Mouse (Mus musculus): ENCODE measurements around the gene Dusp8. TPM values are rescaled to one million over a fixed set of nuclear protein-coding genes. Genes with fewer than 3 reads are reported as not detected.

Gene Dusp8
- total RNA-seq, 2 experiments from 2014 or later = 33.2 to 46.2 TPM

DNA sequence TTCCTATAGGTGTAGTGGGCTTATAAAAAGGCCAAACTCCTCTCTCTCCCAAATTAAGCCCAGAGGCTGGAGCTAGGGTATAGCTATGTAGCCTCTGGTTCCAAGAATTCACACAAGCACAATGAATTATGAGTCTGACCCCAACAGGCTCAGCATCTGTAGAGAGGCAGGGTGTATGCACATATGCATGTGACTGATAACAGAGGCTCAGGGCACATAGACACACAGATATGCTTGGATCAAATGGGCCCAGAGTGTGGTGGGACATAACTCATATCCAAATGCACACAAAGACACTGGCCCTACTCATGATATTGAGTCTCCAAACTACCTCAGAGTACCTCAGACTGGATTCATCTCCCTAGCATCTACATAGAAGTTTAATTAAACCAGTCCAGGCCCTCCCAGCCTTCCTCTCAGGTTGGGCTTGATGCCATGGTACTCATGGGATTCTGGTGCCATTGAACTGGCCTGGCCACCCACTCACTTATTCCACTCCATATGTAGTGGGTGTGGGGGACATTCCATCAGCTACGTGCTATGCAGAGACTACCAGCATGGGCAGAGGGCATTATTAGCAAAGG is 8.5 kb downstream of the Dusp8 start:
- no peak for DNase-seq
- intact Hi-C loops (cut with DNase I) = no loop called here

DNA sequence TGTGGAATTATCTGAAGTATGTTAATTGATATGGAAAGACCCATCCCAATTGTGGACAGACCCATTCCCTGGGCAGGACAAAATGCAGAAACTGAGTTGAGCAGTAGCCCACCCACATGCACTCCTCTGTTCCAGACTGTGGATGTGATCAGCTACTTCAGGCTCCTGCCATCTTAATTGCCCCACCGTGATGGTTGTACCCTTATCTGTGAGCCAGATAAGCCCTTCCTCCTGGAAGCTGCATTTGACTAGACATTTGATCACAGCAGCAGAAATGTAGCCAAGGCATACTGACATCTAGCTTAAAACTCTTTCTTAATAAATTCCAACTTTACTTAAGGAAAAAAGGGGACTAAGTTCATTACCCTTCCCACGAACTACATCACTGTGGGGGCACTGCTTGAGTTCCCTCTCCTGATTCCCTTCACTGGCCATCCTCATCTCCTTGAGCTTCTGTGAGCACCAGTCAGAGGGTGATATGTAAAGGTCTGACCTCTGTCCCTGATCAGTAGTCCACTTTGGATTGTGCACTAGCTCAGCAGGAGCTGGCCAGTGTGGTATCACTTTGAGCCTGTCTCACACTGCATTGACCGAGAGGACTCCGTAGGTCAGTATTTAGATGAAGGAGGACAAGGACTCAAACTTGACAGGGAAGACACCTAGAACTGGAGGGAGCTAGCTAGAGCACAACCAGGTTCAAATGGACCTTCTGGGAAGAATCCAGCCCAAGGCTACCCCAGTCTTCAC is 9.3 kb downstream of the Dusp8 start:
- intact Hi-C loops (cut with DNase I) = no loop called here
- DNase-seq = no peak

DNA sequence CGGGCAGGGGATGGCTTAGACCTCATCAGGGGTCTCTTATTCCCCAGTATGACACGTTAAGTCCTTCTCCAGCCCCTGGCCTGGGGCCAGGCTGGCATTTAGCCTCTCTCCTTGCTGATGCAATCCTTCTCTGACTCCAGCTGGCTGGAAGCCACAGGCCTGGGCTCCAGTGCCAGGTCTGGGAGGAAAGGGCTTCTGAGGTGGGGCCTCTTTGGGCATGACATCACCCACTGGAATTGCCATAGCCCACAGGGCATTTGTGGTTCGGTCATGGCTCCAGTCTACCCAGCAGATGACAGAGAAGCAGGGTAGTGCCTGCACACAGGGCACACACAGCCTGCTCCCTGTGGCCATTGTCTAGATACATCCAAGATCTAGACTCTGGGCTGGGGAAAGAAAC is 10.8 kb downstream of the Dusp8 start:
- intact Hi-C loops (cut with DNase I) = no loop called here
- peak; percentile 81 to 82 for DNase-seq

DNA sequence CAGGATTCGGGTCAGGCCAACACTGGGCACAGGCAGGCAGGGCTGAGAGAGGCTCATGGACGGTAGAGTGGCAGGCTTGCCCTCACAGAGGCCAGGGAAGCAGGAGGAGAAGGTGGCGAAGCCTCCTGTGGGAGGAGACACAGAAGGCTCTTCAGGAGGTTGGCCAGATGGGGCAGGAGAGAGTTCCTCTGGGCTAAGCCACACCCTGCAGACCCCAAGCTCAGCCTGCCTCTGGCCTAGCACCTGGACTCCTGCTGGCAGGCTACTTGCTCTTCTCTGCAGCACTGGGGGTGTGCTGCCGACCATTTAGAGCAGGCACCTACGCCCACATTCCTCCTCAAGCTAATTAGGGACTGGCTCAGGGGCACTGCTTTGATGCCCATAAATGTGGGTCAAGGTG is 11.2 kb downstream of the Dusp8 start:
- intact Hi-C loops (cut with DNase I) = no loop called here
- no peak for DNase-seq

DNA sequence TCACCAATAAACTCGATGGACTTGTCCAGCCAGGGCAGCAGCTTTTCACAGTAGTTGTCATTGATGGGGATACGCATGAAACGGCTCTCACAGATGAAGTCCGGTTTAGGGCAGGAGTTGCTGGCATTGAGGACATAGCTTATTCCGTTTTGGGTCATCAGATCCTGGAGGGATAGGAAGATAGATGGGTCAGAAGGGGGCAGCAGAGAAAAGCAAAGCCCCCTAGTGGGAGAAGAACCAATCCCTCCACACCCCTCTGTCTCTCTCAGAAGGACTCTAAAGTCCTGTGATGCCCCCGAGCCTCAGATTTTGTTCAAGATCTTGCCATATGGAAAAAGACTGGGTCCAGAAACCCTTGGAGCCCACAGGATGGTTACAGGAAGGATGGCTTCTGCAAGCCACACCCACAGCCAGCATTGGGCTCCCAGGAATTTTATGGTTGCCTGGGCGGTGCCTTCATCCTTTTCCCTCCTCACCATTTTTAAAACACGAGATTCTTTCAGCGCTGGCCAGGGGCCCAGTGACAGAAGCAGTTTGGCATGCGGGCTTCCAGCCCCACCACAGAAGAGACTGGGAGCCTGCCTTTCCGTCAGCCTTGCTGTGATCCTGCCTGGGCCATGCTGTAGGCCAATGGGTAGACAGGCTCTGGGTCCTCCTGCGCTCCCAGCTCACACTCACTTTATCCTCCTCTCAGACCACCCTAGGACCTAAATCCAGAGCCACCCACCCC is 11.9 kb downstream of the Dusp8 start:
- peak; percentile 65 to 66 for DNase-seq
- intact Hi-C loops (cut with DNase I) = no loop called here

DNA sequence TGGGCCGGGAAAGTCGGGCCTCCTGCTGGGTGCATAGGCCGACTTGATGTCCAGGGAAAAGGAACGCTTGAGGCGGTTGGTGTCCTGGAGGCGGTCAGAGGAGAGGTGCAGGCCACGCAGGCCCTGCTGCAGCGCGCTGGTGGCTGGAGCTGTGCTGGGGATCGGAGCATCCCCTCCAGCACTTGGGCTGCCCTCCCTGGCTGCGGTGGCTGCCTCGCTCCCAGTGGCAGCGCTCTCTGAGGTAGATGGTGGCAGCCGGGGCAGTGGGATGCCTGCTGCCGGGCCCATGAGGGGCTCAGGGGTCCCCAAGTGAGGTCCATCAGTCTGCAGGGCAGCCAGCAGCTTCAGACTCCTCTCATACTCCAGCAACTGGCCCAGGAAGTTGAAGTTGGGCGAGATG is 13.0 kb downstream of the Dusp8 start:
- intact Hi-C loops (cut with DNase I) = no loop called here
- no peak for DNase-seq

DNA sequence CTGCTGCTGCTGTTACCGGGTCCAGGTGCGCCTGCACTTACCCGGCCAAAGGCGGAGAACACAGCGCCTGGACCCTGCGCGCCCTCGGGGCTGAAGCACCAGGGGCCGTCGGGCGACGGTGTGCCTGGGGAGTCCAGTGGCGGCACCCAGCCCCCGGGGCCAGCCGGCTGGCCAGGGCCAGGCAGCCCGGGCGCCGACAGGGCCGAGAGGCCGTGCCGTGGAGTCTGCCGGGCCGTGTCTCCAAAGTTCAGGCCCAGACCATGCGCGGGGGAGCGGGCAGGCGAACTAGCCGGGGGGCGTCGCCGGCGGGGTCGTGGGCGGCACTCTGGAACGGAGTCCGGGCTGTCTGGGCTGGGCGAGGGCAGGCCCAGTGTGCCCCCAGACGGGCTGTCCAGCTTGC is 13.5 kb downstream of the Dusp8 start:
- no peak for DNase-seq
- intact Hi-C loops (cut with DNase I) = no loop called here

DNA sequence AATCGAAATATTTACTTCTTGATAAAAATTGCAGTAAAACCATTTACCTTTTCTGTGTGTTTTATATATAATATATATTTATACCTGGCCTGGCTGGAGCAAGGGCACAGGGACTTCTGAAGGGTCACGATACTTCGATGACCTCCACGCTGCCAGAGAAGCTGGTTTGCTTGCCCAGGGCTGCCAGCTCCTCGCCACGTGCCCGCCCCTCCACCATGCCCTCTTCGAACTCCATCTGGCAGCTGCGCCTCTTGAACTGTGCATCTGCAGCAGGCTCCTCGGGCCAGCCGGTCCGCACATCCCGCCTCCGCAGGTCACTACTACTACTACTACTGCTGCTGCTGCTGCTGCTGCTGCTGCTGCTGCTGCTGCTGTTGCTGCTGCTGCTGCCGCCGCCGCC is 13.9 kb downstream of the Dusp8 start:
- no peak for DNase-seq
- intact Hi-C loops (cut with DNase I) = no loop called here

DNA sequence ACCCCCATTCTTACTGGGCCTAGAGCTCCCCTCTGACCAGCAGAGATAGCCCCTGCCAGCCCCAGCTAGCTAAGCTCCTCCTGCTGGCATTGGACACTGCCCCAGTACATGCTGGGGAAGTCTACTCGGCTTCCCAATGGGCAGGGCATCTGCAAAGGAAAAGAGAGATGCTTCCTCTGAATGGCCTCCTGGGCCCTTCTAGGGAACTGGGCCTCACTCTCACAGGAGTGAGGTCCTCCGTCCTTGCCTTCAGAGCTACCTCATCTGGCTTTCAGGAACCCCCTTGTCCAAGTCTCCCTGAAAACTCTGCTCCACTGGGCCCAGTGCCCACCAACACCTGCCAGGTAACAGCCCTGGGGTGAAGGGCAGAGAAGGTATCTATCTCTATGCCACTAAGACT is 14.8 kb downstream of the Dusp8 start:
- intact Hi-C loops (cut with DNase I) = no loop called here
- DNase-seq = no peak

DNA sequence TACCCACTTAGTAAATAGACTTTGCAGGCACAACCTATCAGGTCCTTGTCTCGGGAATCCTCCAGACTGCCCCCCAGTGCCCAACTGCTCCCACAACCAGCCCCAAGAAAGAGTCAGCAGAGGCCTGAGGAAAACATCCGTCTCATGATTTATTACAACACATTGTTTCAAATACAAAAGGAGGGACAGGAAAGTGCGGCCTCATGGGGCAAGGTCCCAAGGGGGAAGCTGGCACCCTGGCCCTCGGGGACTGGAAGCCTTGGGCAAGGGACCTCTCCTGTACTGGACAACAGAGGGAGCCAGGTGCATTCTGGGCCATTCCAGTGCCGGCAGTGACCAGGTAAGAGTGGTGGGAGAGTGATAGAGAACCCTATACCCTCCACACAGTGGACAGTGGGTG is 16.3 kb downstream of the Dusp8 start:
- DNase-seq = no peak
- intact Hi-C loops (cut with DNase I) = no loop called here

DNA sequence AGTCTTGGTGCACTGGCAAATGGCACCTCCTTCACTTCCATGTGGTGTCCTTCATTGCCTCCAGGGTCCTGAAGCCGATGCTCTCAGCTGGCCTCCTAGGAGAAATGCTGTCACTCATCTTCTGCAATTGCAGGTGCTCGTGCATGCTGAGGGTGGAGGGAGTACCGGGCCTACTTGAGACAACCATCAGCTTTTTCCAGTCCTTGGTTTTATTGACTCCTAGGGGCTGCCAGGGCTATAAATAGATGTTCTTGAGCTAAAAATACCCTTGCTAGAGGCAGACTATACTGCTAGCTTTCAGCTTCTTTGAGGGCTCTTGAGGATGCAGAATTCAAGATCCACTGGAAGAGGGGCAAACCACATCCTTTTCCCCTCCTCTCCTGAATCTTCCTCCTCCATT is 18.5 kb downstream of the Dusp8 start:
- DNase-seq = no peak
- intact Hi-C loops (cut with DNase I) = no loop called here

DNA sequence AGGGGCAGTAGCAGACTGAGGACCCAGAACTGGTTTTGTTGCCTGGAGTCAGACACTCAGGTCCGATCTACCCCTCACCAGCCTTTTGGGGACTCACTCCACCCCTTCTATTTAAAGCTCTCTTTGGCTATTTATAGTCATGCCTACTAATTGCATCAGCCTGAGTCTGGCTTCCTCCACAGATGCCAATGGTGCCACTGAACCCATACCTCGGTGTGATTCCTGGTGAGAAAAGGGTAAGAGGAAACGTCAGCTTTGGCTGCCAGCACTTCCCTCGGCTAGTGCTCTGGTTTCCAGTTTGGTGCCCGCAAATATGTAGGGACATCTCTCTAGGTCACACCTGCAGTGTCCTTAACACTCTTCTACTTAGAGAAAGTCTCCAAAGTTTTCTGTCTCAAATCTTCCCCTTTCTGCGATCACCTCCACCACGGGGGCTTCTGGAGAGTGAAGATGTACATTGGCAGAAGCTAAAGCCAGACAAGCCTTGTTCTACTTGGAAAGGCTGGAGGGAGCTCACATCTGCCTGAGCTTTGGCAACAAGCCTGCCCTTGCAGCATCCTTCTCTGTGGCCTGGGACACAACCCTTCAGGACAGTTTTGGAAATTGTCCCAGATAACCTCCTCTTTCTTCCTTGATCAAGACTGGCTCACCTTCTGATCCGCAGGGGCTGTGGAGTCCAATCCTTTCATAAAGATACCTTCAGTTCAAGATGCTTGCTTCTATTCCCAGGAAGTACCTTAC is 21.3 kb downstream of the Dusp8 start:
- DNase-seq = no peak
- intact Hi-C loops (cut with DNase I) = loop anchor here (1.0 kb wide), 1 partner anchor 10 kb away; no protein-coding TSS in a partner anchor

DNA sequence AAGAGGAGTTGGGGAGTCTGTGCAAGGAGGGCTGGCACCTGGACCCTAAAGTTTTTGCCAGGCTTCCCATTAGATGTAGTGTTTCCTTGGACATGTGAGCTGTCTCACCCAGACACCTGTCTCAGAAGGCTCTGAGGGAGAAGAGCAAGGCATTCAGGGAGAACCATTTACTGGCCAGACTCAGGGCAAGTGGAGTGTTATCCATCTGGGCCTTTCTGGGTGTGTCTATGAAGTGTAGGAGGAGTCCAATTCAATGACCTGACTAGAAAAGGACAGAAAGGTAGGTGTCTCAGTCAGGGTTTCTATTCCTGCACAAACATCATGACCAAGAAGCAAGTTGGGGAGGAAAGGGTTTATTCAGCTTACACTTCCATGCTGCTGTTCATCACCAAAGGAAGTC is 23.9 kb downstream of the Dusp8 start:
- intact Hi-C loops (cut with DNase I) = loop anchor here (1.0 to 2.0 kb wide), 2 partner anchors 25 to 55 kb away; no protein-coding TSS in a partner anchor
- no peak for DNase-seq

DNA sequence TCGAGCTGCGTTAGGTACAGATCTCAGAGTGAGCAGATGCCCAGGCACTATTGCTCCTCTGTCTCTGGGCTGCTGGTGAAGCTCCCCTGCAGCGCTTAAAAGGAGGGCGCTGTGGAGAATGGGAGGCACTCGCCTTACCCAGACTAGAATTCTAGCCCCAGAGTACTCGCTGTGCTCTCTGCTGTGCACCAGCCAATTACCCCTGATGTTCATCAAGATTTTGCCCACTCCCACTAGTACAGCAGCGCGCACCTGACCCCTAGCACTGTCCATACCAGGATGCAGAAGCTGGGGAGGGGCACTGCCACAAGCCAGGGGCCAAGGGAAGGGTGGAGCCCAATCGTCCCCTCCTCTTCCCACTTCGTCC is 24.4 kb downstream of the Dusp8 start:
- intact Hi-C loops (cut with DNase I) = loop anchor here (1.0 to 2.0 kb wide), 2 partner anchors 25 to 54 kb away; no protein-coding TSS in a partner anchor

DNA sequence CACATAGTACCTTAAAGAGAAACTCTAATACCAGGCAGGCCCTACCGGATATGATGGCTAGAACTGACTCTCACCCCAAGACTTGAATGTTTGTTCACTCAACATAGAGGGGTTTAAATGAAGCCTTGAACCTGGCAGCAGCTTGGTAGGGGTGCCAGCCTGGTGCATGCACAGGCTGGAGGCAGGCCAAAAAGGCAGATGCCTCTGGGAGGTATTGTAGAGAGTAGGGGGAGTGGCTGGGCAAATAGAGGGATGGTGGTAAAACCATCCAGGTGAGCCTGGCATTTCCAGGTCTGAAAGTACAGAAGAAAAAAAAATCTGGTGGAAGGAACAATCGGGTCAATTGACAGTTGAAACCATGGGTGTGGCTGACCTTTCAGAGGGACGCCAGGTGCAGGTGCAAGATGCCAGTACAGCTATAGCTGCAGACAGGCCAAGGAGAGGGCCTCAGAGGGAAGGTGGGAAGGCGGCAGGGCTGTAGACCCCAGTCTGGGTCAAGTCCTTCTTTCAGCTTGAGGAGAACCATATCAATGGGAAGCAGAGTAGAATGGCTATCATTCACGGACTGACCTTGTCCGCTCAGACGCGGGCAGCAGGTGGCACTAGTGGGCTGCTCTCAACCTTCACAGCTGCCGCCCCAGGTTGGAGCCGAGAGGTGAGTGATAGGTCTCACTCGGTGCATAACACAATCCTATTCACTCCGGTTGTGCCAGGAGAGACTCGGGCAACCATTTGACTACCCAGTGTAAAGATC is 25.0 kb downstream of the Dusp8 start:
- DNase-seq = peak; percentile 80 to 84
- intact Hi-C loops (cut with DNase I) = loop anchor here (1.0 to 2.0 kb wide), 2 partner anchors 26 to 54 kb away; no protein-coding TSS in a partner anchor

More for the DNA sequence above, 24.4 kb downstream of the Dusp8 start:
- DNase-seq = no peak

DNA sequence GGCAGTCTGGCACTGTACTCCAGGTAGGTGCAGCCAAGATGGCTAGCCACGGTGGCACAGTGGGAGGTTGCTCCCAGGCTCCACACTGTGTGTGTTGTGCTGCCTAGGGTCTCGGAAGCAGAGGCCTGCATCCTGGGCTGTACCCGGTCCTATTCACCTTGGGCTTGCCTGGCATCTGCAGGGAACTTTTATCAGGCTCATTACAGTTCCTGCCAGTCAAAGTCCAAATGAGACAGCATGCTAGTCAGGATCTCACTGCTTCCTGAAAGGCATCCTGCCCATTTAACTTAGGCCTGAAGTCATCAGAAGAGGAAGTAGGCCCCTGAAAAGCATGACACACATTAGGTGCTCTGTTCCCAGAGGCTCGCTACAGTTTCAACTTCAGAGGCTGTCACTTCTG is 27.2 kb downstream of the Dusp8 start:
- intact Hi-C loops (cut with DNase I) = no loop called here
- DNase-seq = no peak

DNA sequence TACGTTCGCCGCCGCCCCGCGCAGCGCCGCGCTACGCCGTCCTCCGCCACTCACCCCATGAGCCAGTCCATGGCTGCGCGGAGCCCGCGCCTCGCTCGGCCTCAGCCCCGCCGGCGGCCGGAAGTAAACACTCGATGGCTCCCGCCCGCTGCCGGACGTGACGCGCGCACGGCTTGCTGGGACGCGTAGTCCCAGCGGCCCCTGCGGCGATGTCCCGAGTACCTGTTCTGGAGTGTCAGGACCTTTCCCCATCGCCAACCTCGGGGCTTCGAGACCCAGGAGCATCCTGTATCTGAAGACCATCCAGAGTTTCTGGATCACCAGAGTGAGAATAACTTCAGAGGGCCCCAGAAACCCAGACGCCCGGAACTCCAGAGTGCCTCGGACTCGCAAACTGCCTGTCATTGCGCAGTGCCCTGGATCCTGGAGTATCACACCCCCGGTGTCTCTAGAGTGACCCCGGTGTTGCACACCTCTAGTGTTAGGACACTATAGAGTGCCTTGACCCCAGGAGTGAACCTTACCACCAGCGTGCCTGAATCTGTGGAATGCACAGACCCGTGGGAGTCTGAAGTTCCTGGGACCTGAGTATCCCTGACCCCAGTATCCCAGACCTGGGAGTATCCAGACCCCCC is 34.6 kb downstream of the Dusp8 start, which contains the start of gene Mob2:
Mob2 (minus strand) TSS at position 135 of the 635 bp plus-strand sequence.
- peak; percentile 94 to 95 for DNase-seq
- intact Hi-C loops (cut with DNase I) = loop anchor here (2.0 to 5.0 kb wide), 3 partner anchors 20 to 44 kb away; partner anchors contain the start of gene Dusp8

DNA sequence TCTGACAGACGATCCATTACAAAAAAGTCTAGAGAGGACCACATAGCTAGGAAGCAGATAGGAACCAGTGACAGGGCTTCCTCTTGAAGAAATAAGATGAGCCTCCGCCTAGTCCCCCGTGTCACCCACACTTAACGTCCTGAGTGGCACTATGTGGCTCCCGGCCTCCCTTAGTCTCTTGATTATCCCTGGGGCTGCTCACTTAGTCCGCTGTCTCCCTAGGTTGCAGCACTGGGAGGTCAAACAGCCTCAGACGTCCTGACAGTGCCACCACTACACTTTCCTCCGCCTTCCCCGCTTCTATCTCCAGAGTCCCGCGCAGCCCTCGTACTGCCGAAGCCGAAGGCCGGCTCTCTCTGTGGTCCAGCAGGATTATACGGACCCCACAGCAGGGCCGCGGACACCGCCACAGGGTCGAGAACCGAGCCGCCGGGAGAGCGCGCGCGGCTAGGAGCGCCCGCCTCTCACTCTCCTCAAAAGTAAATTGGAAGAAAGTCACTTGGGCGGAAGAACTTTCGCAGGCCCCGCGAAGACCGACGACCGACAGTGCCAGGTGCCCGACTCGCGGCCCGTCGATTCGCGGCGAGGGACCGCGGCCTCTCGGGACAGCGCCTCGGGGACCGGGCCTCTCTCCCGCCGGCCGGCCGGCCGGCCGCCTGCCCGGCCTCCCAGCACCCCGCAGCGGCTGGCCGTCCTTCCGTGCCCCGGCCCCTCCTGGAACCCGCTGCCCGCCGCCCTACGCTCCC is 35.3 kb downstream of the Dusp8 start:
- DNase-seq = peak in 1 of 2 experiments; percentile 36
- intact Hi-C loops (cut with DNase I) = loop anchor here (2.0 to 5.0 kb wide), 3 partner anchors 20 to 44 kb away; partner anchors contain the start of gene Dusp8

DNA sequence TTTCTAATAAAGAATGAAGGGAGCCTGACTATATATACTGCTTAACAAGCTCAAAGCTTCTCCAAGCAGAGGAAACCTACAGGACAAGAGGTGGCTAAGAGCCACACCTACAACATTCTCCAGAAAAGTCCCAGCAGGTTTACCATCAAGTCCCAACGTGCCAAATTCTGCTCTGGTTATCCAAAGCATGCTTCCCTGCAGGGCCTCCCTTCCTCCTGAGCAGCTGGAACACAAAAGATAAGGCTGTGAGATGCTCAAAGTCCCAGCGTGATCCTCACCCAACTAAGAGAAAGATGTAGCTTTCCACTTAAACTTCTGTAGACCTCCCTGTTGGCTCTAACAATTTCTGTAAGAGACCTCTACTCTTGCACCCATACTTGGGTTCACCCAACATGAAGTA is 36.6 kb downstream of the Dusp8 start:
- intact Hi-C loops (cut with DNase I) = no loop called here
- DNase-seq = no peak
